Mouse (Mus musculus) lung, embryonic 16.5 days (tissue): Measurements from ENCODE around the gene Lpxn. TPM values are rescaled to one million over a fixed set of nuclear protein-coding genes. Genes with fewer than 3 reads are reported as not detected.

ENCODE experiments used
- ATAC-seq: fragments of 200-750 bp; cut with Nextera tagmentation; 2 replicates; pipeline ENCODE4 v1.8.0; 2017; ENCODE audit warnings: low read depth, mild to moderate bottlenecking, moderate library complexity
- H3K27ac ChIP-seq: fragments of 300-500 bp; sonication (generic); 2 replicates; pipeline ENCODE4 v1.5.1; 2014; ENCODE audit warnings: mild to moderate bottlenecking, control low read depth, low read length
- H3K27me3 ChIP-seq: fragments of 300-500 bp; sonication (generic); 2 replicates; pipeline ENCODE4 v1.6.1; 2014; ENCODE audit warnings: low read depth, low read length, mixed read lengths; ENCODE audit not compliant: control insufficient read depth, insufficient read depth
- H3K36me3 ChIP-seq: fragments of 300-500 bp; sonication (generic); 2 replicates; pipeline ENCODE4 v1.6.1; 2014; ENCODE audit warnings: low read length; ENCODE audit not compliant: control insufficient read depth, insufficient read depth
- H3K4me1 ChIP-seq: fragments of 300-500 bp; sonication (generic); replicated peaks from 2 replicates; pipeline ENCODE4 v1.6.1; 2014; ENCODE audit warnings: low read length, mixed read lengths; ENCODE audit not compliant: control insufficient read depth, insufficient read depth
- H3K4me2 ChIP-seq: fragments of 300-500 bp; sonication (generic); 2 replicates; pipeline ENCODE4 v1.6.1; 2014; ENCODE audit warnings: low read depth, low read length, control low read depth
- H3K4me3 ChIP-seq: fragments of 300-500 bp; sonication (generic); 2 replicates; pipeline ENCODE4 v1.5.1; 2014; ENCODE audit warnings: mild to moderate bottlenecking, low read length, control low read depth
- H3K9ac ChIP-seq: fragments of 300-500 bp; sonication (generic); 2 replicates; pipeline ENCODE4 v1.6.1; 2014; ENCODE audit warnings: low read length, control low read depth
- H3K9me3 ChIP-seq: fragments of 300-500 bp; sonication (generic); 2 replicates; pipeline ENCODE4 v1.6.1; 2016; ENCODE audit warnings: low read length; ENCODE audit not compliant: control insufficient read depth
- WGBS: fragments of 180-500 bp; shearing (Covaris S2); extraction: QIAGEN DNeasy Blood & Tissue Kit; methylation state at CpG from one replicate; pipeline ENCODE4 v1.1.7; 2014; 5-methylcytosine and 5-hydroxymethylcytosine counted together
- polyA plus RNA-seq: library from polyadenylated mRNA; unstranded; fragments of >200 nt; fragmentation: Nextera tagmentation; extraction: Ambion mirVana; gene quantifications from 2 replicates; pipeline ENCODE4 v1.2.1, GENCODE M21; 2015

Lpxn gene
- polyA plus RNA-seq, 1 experiment from 2014 or later = 2.0 TPM

DNA sequence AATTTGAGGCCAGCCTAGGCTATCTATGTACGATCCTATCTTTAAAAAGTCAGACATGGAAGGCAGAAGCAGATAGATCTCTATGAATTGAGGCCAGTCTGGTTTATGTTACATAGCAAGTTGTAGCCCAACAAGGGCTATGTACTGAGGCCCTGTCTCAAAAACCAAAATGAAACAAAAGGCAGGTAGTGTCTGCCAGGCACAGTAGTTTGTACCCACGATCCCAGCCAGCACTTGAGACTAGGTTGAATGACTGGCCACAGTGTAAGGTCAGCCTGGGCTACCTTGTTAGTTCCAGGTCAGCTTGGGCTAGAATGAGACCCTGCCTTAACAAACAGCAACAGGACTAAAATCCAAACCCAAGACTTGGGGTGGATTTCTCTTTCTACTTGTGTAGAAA is 4.6 kb downstream of the Lpxn start:
- H3K27ac ChIP-seq = no peak overlapping the region
- ATAC-seq = no peak
- 61% methylated on average over 2 of the region's 2 CpGs for WGBS

DNA sequence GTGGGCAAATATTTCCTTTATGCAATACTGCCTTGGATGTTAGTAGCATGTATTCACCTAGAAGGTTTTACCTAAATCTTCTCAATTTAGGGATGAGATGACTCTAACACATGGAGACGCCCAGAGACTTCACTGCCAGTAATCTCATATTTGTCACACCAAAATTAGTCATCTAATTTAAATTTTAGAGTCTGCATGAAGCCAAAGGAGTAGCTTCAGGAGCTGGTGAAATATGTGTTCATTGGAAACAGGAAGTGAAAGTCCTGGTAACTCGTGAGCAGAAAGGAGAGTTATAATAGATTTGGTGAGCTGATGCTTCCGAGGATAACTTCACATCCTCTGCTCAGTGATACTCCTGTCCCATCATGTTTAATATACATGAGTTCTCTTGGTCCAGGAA is 5.1 kb downstream of the Lpxn start:
- no peaks in the 10 kb centered on the region for H3K36me3 ChIP-seq
- H3K27me3 ChIP-seq = no peaks in the 10 kb centered on the region
- H3K9me3 ChIP-seq = no peaks in the 10 kb centered on the region
- no peak overlapping the region for H3K27ac ChIP-seq
- no peaks in the 10 kb centered on the region for H3K4me1 ChIP-seq
- H3K4me2 ChIP-seq = no peak overlapping the region
- H3K9ac ChIP-seq = no peak overlapping the region
- no peak overlapping the region for H3K4me3 ChIP-seq
- WGBS = 65% methylated on average over 3 of the region's 3 CpGs
- ATAC-seq = no peak

More for the DNA sequence above, 4.6 kb downstream of the Lpxn start:
- H3K36me3 ChIP-seq = no peaks in the 10 kb centered on the region
- H3K27me3 ChIP-seq = no peaks in the 10 kb centered on the region
- no peaks in the 10 kb centered on the region for H3K4me1 ChIP-seq
- no peak overlapping the region for H3K4me2 ChIP-seq
- H3K9me3 ChIP-seq = no peaks in the 10 kb centered on the region
- H3K9ac ChIP-seq = no peak overlapping the region
- H3K4me3 ChIP-seq = no peak overlapping the region

DNA sequence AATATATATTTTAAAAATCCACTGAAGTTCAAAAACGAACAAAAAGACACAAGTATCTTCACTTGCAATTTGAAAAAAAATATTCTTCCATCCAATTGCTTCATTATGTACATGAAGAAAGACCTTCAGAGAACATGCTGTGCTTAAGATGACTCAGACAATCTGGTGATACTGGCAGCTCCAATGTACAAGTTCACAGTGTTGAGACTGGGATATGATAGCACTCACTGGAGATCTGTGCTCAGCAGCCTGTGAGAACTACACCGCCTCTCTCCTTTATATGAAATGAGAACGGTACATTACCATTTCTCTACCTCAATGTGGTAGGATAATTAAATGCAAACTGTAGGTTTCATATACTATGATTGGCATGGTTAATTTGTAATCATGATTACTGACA is 6.8 kb downstream of the Lpxn start:
- ATAC-seq = no peak
- no peak overlapping the region for H3K9ac ChIP-seq
- H3K4me1 ChIP-seq = no peaks in the 10 kb centered on the region
- no peak overlapping the region for H3K4me3 ChIP-seq
- H3K36me3 ChIP-seq = no peaks in the 10 kb centered on the region
- H3K9me3 ChIP-seq = no peaks in the 10 kb centered on the region
- H3K27me3 ChIP-seq = no peaks in the 10 kb centered on the region
- no peak overlapping the region for H3K27ac ChIP-seq
- 69% methylated on average over 3 of the region's 3 CpGs for WGBS
- no peak overlapping the region for H3K4me2 ChIP-seq

DNA sequence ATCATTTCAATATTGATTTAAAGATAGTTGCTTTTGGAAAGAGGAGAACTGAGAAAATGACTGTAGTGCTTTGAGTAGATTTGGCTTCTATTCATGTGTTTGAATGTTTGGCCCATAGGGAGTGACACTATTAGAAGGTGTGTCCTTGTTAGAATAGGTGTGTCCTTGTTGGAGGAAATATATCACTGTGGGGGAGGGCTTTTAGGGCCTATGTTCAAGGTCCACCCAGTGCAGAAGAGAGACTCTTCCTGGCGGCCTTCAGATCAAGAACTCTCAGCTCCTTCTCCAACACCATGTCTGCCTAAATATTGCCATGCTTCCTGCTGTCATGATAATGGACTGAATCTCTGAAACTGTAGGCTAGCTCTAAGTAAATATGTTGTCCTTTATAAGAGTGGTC is 8.2 kb downstream of the Lpxn start:
- H3K4me3 ChIP-seq = no peak overlapping the region
- WGBS = 69% methylated on average over 1 of the region's 1 CpGs
- H3K9me3 ChIP-seq = no peaks in the 10 kb centered on the region
- no peaks in the 10 kb centered on the region for H3K27me3 ChIP-seq
- no peaks in the 10 kb centered on the region for H3K36me3 ChIP-seq
- no peaks in the 10 kb centered on the region for H3K4me1 ChIP-seq
- no peak overlapping the region for H3K27ac ChIP-seq
- ATAC-seq = no peak
- H3K4me2 ChIP-seq = no peak overlapping the region
- H3K9ac ChIP-seq = no peak overlapping the region

DNA sequence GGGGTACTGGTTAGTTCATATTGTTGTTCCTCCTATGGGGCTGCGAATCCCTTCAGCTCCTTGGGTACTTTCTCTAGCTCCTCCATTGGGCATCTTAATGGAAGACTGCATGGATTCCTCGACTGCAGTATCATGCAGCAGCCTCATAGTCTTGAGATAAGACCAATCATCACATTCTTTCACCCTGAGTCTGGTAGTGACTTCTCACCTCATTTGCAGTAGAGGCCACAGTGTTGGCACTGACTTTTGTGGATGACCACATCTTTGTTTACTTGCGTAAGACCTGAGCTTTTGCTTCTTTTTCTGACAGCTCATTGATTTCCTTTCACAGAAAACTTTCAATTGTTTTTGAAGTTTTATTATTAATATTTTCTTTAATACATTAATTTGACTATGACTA is 9.7 kb downstream of the Lpxn start:
- no peaks in the 10 kb centered on the region for H3K27me3 ChIP-seq
- H3K27ac ChIP-seq = no peak overlapping the region
- no peak for ATAC-seq
- no peak overlapping the region for H3K4me2 ChIP-seq
- H3K36me3 ChIP-seq = no peaks in the 10 kb centered on the region
- WGBS = 72% methylated on average over 3 of the region's 3 CpGs
- no peaks in the 10 kb centered on the region for H3K9me3 ChIP-seq
- no peak overlapping the region for H3K4me3 ChIP-seq
- no peaks in the 10 kb centered on the region for H3K4me1 ChIP-seq
- no peak overlapping the region for H3K9ac ChIP-seq

DNA sequence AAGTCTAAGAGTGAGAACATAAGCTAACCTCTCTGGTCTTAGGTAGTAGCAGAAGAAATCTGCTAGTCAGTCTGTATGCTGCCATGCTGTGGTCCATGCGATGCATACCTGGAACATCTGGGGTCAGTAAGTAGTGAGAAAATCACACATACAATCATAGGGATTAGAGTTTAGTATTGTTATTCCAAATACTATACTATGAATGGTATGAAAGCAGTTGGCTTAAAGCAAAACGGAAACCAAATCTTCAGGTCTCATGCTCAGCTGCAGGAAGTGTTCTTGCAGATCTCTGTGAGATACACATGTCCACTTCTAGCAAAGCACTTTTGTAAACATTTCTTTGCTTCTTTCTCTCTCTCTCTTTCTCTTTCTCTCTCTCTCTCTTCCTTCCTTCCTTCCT is 10.2 kb downstream of the Lpxn start:
- ATAC-seq = no peak
- Histone ChIP-seq H3K27ac (no peak overlapping the region), H3K4me3 (no peak overlapping the region), H3K9ac (no peak overlapping the region), H3K4me1 (no peaks in the 10 kb centered on the region), H3K4me2 (no peak overlapping the region), H3K36me3 (no peaks in the 10 kb centered on the region), H3K27me3 (no peaks in the 10 kb centered on the region), H3K9me3 (no peaks in the 10 kb centered on the region)
- 61% methylated on average over 2 of the region's 2 CpGs for WGBS

DNA sequence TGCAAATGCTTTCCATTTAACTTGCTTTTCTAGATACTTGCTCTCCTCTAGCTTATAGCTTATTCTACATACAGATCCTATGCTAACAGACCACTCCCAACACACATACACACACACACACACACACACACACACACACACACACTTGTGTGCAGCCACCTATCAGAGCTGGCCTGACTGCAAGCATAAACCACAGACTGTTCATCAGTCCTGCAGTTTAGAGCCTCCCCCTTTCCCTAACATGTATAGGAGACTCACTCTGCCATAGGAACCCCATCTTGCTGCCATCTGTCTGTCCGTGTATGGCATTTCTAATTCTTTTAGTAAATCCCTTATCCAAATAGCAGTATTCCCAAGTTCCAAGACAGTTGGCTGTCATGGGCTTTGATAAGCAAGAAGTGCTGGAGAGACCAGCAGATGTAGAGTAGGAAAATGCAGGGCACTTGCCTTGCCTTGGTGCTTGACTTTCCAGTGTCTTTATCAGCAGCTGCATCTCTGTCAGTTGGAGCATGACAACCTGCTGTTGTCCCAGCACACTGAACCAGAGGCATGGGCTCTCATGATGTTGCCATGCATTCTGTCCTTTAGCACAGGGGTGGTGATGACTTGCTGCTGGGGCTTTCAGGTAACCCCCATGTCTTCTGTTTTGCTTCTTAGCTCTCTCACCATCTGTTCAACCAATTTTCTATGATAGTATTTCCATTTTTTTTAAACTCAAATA is 16.8 kb downstream of the Lpxn start:
- Histone ChIP-seq H3K27ac (no peak overlapping the region), H3K36me3 (no peaks in the 10 kb centered on the region), H3K4me2 (no peak overlapping the region), H3K9ac (no peak overlapping the region), H3K9me3 (no peaks in the 10 kb centered on the region), H3K27me3 (no peaks in the 10 kb centered on the region), H3K4me3 (no peak overlapping the region), H3K4me1 (no peaks in the 10 kb centered on the region)
- no peak for ATAC-seq
- WGBS = 71% methylated on average over 1 of the region's 1 CpGs

DNA sequence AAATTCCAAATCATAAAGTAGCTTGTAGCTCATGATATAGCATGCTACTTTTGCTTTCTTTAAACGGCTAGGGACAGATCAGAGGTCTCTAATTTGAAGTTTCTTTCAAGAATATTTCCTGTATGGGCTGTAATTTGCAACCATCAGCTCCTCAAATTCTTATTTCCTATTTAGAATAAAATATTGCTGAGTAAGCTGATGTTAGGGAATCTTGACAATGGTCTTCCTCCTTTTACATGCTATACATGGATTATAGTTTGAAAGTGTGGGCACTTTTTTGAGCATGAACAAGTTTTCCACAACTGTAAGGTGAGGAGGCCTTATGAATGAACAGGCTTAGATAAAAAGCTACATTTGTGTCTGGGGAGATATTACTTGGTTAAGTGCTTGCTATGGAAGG is 17.9 kb downstream of the Lpxn start:
- H3K9me3 ChIP-seq = no peaks in the 10 kb centered on the region
- no peak overlapping the region for H3K4me2 ChIP-seq
- H3K27ac ChIP-seq = no peak overlapping the region
- no peak overlapping the region for H3K4me3 ChIP-seq
- H3K9ac ChIP-seq = no peak overlapping the region
- no peaks in the 10 kb centered on the region for H3K4me1 ChIP-seq
- H3K36me3 ChIP-seq = no peaks in the 10 kb centered on the region
- 71% methylated on average over 1 of the region's 1 CpGs for WGBS
- no peaks in the 10 kb centered on the region for H3K27me3 ChIP-seq
- ATAC-seq = no peak

DNA sequence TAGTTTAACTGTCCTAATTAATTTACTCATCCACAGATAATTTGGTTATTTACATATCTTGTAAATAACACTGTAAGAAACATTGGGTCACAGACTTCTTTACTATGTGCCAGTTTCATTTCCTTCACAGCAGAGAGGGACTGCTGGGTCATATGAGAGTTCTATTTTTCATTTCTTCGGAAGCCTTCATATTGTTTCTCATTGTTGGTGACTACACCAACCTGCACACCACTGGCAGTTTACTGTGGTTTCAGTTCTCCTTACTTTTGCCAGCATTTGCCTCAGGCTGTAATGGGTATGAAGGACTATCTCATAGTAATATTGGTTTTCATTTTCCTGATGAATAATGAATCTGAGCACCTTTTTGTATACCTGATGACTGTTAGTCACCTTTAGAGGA is 22.5 kb downstream of the Lpxn start:
- Histone ChIP-seq H3K4me3 (no peak overlapping the region), H3K4me1 (no peaks in the 10 kb centered on the region), H3K9ac (no peak overlapping the region), H3K4me2 (no peak overlapping the region), H3K9me3 (no peaks in the 10 kb centered on the region), H3K27me3 (no peaks in the 10 kb centered on the region), H3K36me3 (no peaks in the 10 kb centered on the region), H3K27ac (no peak overlapping the region)
- 85% methylated on average over 1 of the region's 1 CpGs for WGBS
- ATAC-seq = no peak

DNA sequence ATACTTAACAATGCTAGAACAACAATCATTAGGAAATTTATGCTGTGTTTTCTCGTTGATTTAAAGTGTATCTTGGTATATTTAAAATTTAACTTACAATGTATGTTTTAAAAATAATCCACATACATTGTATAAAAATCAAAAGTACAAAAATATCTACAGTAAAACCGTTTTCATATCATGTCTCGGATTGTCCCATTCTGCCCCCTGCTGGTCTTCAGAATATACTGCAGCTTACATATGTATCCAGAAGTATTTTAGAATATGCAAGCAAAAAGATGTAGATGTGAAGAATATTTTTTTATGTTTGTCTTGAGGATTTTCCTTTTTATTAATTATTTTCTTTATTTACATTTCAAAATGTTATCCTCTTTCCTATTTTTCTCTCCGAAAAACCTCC is 24.4 kb downstream of the Lpxn start:
- Histone ChIP-seq H3K4me3 (no peak overlapping the region), H3K9me3 (no peaks in the 10 kb centered on the region), H3K36me3 (no peaks in the 10 kb centered on the region), H3K4me1 (no peaks in the 10 kb centered on the region), H3K9ac (no peak overlapping the region), H3K4me2 (no peak overlapping the region), H3K27ac (no peak overlapping the region), H3K27me3 (no peaks in the 10 kb centered on the region)
- ATAC-seq = no peak
- WGBS = 25% methylated on average over 4 of the region's 4 CpGs
